ENCODE assay signal across 9 mouse cellular contexts in the genomic region with DNA sequence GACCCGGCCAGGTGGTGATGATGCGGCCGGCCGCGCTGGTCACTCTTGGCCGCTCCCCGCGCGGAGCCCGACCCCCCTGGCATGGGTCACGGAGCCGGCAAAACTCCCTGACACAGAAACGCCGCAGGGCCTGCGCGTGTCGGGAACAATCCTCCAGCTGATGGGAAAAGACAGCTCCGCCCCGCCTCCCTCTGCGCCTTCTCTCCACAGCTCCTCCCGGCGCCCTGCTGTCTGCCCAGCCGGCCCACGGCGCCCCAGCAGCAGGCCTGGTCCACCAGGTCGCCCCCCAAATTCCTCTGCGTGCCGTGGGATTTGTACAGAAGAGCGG. TPM values are rescaled to one million over a fixed set of nuclear protein-coding genes. Genes with fewer than 3 reads are reported as not detected.
DNase-seq lines count a peak whose midpoint lies in the region; ATAC-seq and TF ChIP-seq lines count a peak whose summit lies in the region.
"Had no signal": no experiment of that assay in that cellular context is flagged by ENCODE, and none has a peak within 500 bp of the region (broad histone marks: within the 10 kb centered on the region; RNA-seq: fewer than 3 reads in every experiment).

No protein-coding gene starts in this region.

- no peaks in the 10 kb centered on the region for H3K36me3 ChIP-seq in heart, adult 2 months (ENCODE audit: control insufficient read depth, insufficient read depth, low read length)
- no peaks in the 10 kb centered on the region for H3K36me3 ChIP-seq in hindbrain, embryonic 13.5 days
- H3K36me3 ChIP-seq in limb, embryonic 15.5 days, result no peaks in the 10 kb centered on the region
- no peaks in the 10 kb centered on the region for H3K36me3 ChIP-seq in stomach, embryonic 16.5 days (ENCODE audit: control insufficient read depth, insufficient read depth, low read length)

- no peaks in the 10 kb centered on the region for H3K79me2 ChIP-seq in heart, adult 2 months (replicated peaks; ENCODE audit: control insufficient read depth, insufficient read depth, low read length)

- intact Hi-C loops in heart, adult 2 months (cut with DNase I), result no loop called here
- intact Hi-C loops in heart, postnatal 36 days (cut with DNase I), result no loop called here

- under 1% methylated on average over 29 of the region's 29 CpGs for WGBS in heart, adult 2 months
- WGBS in hindbrain, embryonic 13.5 days, result under 1% methylated on average over 19 of the region's 29 CpGs
- under 1% methylated on average over 29 of the region's 29 CpGs for WGBS in limb, embryonic 15.5 days
- WGBS in stomach, embryonic 16.5 days, result 1% methylated on average over 29 of the region's 29 CpGs

- H3K27me3 ChIP-seq in heart, adult 2 months (ENCODE audit: control insufficient read depth, insufficient read depth, low read length), result peaks cover 13% of the 10 kb centered on the region
- peaks cover 93% of the 10 kb centered on the region for H3K27me3 ChIP-seq in hindbrain, embryonic 13.5 days
- peaks cover 73% of the 10 kb centered on the region for H3K27me3 ChIP-seq in limb, embryonic 15.5 days
- H3K27me3 ChIP-seq in stomach, embryonic 16.5 days (ENCODE audit: control insufficient read depth, insufficient read depth, low read length), result peaks cover 66% of the 10 kb centered on the region

- no peak overlapping the region for H3K4me3 ChIP-seq in heart, adult 2 months
- peak overlapping the region; percentile 38 for H3K4me3 ChIP-seq in hindbrain, embryonic 13.5 days
- H3K4me3 ChIP-seq in limb, embryonic 15.5 days, result peak overlapping the region; percentile 41
- peak overlapping the region; percentile 40 for H3K4me3 ChIP-seq in stomach, embryonic 16.5 days (replicated peaks; ENCODE audit: low read length)
- H3K4me3 ChIP-seq: erythroblast, embryonic 14.5 days had no signal

- TF ChIP-seq POLR2A in heart, adult 2 months (IDR thresholded peaks at IDR 0.05; ENCODE audit: insufficient read depth, low read depth, low read length), result no peak

- H3K9ac ChIP-seq in heart, adult 2 months (ENCODE audit: low read depth, low read length), result 0 out of 2 replicates have a peak overlapping the region, but pooled peaks have one; percentile 44
- H3K9ac ChIP-seq in hindbrain, embryonic 13.5 days, result peak overlapping the region; percentile 68
- H3K9ac ChIP-seq in limb, embryonic 15.5 days, result 0 out of 2 replicates have a peak overlapping the region, but pooled peaks have one; percentile 14
- H3K9ac ChIP-seq in stomach, embryonic 16.5 days (ENCODE audit: low read length), result peak overlapping the region; percentile 55; the same call in 1 of the 2 replicates

- no peak for TF ChIP-seq EP300 in heart, adult 2 months (IDR thresholded peaks at IDR 0.05; ENCODE audit: insufficient read depth, low read depth, low read length)

- peak in 1 of 2 experiments; percentile 27 for DNase-seq in heart, adult 2 months
- DNase-seq in heart, postnatal 36 days, result no peak
- peak; percentile 24 to 29 for DNase-seq in adrenal gland, postnatal 36 days
- DNase-seq in B cell, adult 2 months, result no peak
- no peak for DNase-seq in thymus, postnatal 25 days

- no peak overlapping the region for H3K27ac ChIP-seq in heart, adult 2 months
- H3K27ac ChIP-seq in hindbrain, embryonic 13.5 days, result 0 out of 2 replicates have a peak overlapping the region, but pooled peaks have one; percentile 20
- no peak overlapping the region for H3K27ac ChIP-seq in limb, embryonic 15.5 days
- H3K27ac ChIP-seq in stomach, embryonic 16.5 days (ENCODE audit: low read length), result no peak overlapping the region

- no peak for ATAC-seq in hindbrain, embryonic 13.5 days (ENCODE audit: low FRiP score)
- ATAC-seq in limb, embryonic 15.5 days (ENCODE audit: insufficient number of reproducible peaks, low FRiP score, low TSS enrichment, low read depth), result no peak
- ATAC-seq in stomach, embryonic 16.5 days (ENCODE audit: insufficient read depth, low FRiP score), result no peak

- H3K9me3 ChIP-seq in hindbrain, embryonic 13.5 days, result no peaks in the 10 kb centered on the region
- H3K9me3 ChIP-seq in limb, embryonic 15.5 days, result no peaks in the 10 kb centered on the region
- no peaks in the 10 kb centered on the region for H3K9me3 ChIP-seq in stomach, embryonic 16.5 days (replicated peaks; ENCODE audit: control insufficient read depth, low read length)

- no peaks in the 10 kb centered on the region for H3K4me1 ChIP-seq in heart, adult 2 months (ENCODE audit: control insufficient read depth, insufficient read depth, low read length)
- H3K4me1 ChIP-seq in hindbrain, embryonic 13.5 days (replicated peaks), result peaks cover 41% of the 10 kb centered on the region
- peaks cover 24% of the 10 kb centered on the region for H3K4me1 ChIP-seq in limb, embryonic 15.5 days
- peaks cover 9% of the 10 kb centered on the region; the same call in 1 of the 2 replicates for H3K4me1 ChIP-seq in stomach, embryonic 16.5 days (ENCODE audit: control insufficient read depth, insufficient read depth, low read length)

- TF ChIP-seq CTCF in heart, adult 2 months (IDR thresholded peaks at IDR 0.05), result no peak

- H3K4me2 ChIP-seq in hindbrain, embryonic 13.5 days, result peak overlapping the region; percentile 68
- H3K4me2 ChIP-seq in limb, embryonic 15.5 days, result peak overlapping the region; percentile 84
- peak overlapping the region; percentile 56 for H3K4me2 ChIP-seq in stomach, embryonic 16.5 days (ENCODE audit: low read depth, low read length)

RNA-seq across cellular contexts. Expression of gene Pax2, which starts 35.7 kb away (rescaled TPM):
- not detected for total RNA-seq in heart, adult 2 months (2021)
- polyA plus RNA-seq in heart, adult 2 months (2012; rRNA removed), result not detected in 2 replicates
- not detected for total RNA-seq in heart, postnatal 36 days (2021)
- not detected for total RNA-seq in adrenal gland, postnatal 36 days (2021)
- polyA plus RNA-seq in hindbrain, embryonic 13.5 days (2015; fragmentation: Nextera tagmentation; extraction: Ambion mirVana), result 17.1 and 17.2 TPM in 2 replicates
- not detected in 2 replicates for polyA plus RNA-seq in limb, embryonic 15.5 days (2015; fragmentation: Nextera tagmentation; extraction: Ambion mirVana)
- polyA plus RNA-seq in stomach, embryonic 16.5 days (2015; fragmentation: Nextera tagmentation; extraction: Ambion mirVana), result not detected in 2 replicates
- polyA plus RNA-seq: erythroblast, embryonic 14.5 days had no signal

Comparison
In these comparisons a context has a peak if more than half of its experiments do, and no peak if none do; other contexts are left out.
1. DNase-seq: peak in adrenal gland, postnatal 36 days (2 of 2); none in heart, postnatal 36 days (0 of 2), B cell, adult 2 months (0 of 2) and thymus, postnatal 25 days (single experiment).
2. H3K9ac ChIP-seq: peak in every context shown above with its lines; median percentile 68 in hindbrain, embryonic 13.5 days; 55 in stomach, embryonic 16.5 days; 44 in heart, adult 2 months; 14 in limb, embryonic 15.5 days.
3. RNA of gene Pax2, which starts 35.7 kb away (polyA plus RNA-seq): 17.1 to 17.2 TPM in hindbrain, embryonic 13.5 days; not detected in stomach, embryonic 16.5 days, not detected in limb, embryonic 15.5 days and not detected in heart, adult 2 months; every median in the first group is over 10 times any median in the second.
4. Peak in every context shown above with its lines, with median percentiles within 50 percentile points of each other: H3K4me2 ChIP-seq.